Mouse (Mus musculus) NIH3T3 (cell line): ENCODE results near the gene Fam217b.
A peak's percentile ranks its signal among the peaks of the same experiment; 100 is the strongest.

Experiments
- DNase-seq: peaks from one replicate; pipeline ENCODE4 v3.0.0-alpha.2; 2012; ENCODE audit warnings: low read depth

Gene Fam217b

GRCm38 (mm10) chr2:178414261-178415149 lies at the start of gene Fam217b, which contains the start of gene Ppp1r3d:
Gene Fam217b (plus strand): TSS chr2:178414524.
Gene Ppp1r3d (minus strand): TSS chr2:178414472.
- peak; percentile 88 for DNase-seq

GRCm38 (mm10) chr2:178407053-178407815 lies 7.1 kb upstream of the Fam217b start, which contains the start of gene Sycp2:
Gene Sycp2 (minus strand): TSS chr2:178407685.
- no peak for DNase-seq

GRCm38 (mm10) chr2:178409024-178409423 lies 5.3 kb upstream of the Fam217b start:
- DNase-seq = no peak

GRCm38 (mm10) chr2:178410286-178410685 lies 4.0 kb upstream of the Fam217b start:
- DNase-seq = peak; percentile 44

- DNase-seq = peak; percentile 72
These were observed 1.7 kb upstream of the Fam217b start for GRCm38 (mm10) chr2:178412598-178412997.

GRCm38 (mm10) chr2:178413081-178413480 lies 1.2 kb upstream of the Fam217b start:
- DNase-seq = peak; percentile 31

- DNase-seq = no peak
These were observed 653 bp upstream of the Fam217b start for GRCm38 (mm10) chr2:178413481-178414260.

GRCm38 (mm10) chr2:178415150-178415448 lies 775 bp downstream of the Fam217b start:
- no peak for DNase-seq

- peak; percentile 62 for DNase-seq
These were observed 2.1 kb downstream of the Fam217b start for GRCm38 (mm10) chr2:178416427-178416826.

- no peak for DNase-seq
These were observed 2.6 kb downstream of the Fam217b start for GRCm38 (mm10) chr2:178416970-178417369.

GRCm38 (mm10) chr2:178420576-178420975 lies 6.3 kb downstream of the Fam217b start:
- DNase-seq = no peak

- no peak for DNase-seq
These were observed 7.3 kb downstream of the Fam217b start for GRCm38 (mm10) chr2:178421603-178422002.

GRCm38 (mm10) chr2:178422186-178422585 lies 7.9 kb downstream of the Fam217b start:
- peak; percentile 83 for DNase-seq

- peak; percentile 32 for DNase-seq
These were observed 8.9 kb downstream of the Fam217b start for GRCm38 (mm10) chr2:178423223-178423622.

- peak; percentile 85 for DNase-seq
These were observed 11.9 kb downstream of the Fam217b start for GRCm38 (mm10) chr2:178426229-178426628.

GRCm38 (mm10) chr2:178427181-178427580 lies 12.9 kb downstream of the Fam217b start:
- no peak for DNase-seq

GRCm38 (mm10) chr2:178428183-178428582 lies 13.9 kb downstream of the Fam217b start:
- DNase-seq = no peak

- DNase-seq = no peak
These were observed 14.4 kb downstream of the Fam217b start for GRCm38 (mm10) chr2:178428676-178429075.

- no peak for DNase-seq
These were observed 15.1 kb downstream of the Fam217b start for GRCm38 (mm10) chr2:178429426-178429825.

- no peak for DNase-seq
These were observed 15.9 kb downstream of the Fam217b start, which contains the start of gene Cdh26 for GRCm38 (mm10) chr2:178430231-178430630. Gene Cdh26 (plus strand): TSS chr2:178430531.

GRCm38 (mm10) chr2:178433495-178433894 lies 19.2 kb downstream of the Fam217b start:
- DNase-seq = no peak

GRCm38 (mm10) chr2:178433903-178434302 lies 19.6 kb downstream of the Fam217b start:
- no peak for DNase-seq
